Mouse (Mus musculus) retina, postnatal 1 day (tissue): Measurements from ENCODE around the gene Slc37a3.
A peak's percentile ranks its signal among the peaks of the same experiment; 100 is the strongest.

ENCODE experiments used
- DNase-seq: peaks from one replicate; pipeline ENCODE4 v3.0.0-alpha.2; 2012

The Slc37a3 gene

GRCm38 (mm10) chr6:39317854-39318630, 59.4 kb downstream of the Slc37a3 start:
- no peak for DNase-seq

GRCm38 (mm10) chr6:39316089-39316488, 61.4 kb downstream of the Slc37a3 start:
- DNase-seq = no peak

GRCm38 (mm10) chr6:39314461-39314860, 63.0 kb downstream of the Slc37a3 start:
- no peak for DNase-seq

- no peak for DNase-seq
Observed at GRCm38 (mm10) chr6:39311786-39312185, 65.7 kb downstream of the Slc37a3 start.

DNA sequence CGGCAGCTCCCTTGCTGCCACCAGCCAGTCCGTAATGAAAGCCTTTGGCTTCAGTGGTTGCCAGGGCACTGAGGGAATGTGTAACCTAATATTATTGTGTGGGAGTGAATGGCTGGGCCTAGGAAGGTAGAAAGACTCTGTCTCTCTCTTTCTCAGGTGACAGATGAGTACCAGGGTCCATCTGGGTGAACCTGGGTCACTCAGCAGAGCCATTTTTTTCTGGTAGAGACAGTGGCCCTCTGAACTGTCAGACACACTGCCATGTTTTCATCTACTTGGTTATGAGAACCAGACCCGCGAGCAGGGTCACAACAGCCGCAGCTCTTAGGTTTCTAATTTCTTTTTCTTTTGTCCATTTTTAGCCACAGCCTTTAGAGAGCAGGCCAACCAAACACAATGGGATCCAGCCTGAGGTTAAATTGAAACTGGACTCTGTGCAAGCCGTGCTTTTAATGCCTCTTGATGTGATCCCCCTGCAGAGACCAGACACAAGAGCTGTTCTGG, 73.1 kb downstream of the Slc37a3 start:
- DNase-seq = peak; percentile 22

DNA sequence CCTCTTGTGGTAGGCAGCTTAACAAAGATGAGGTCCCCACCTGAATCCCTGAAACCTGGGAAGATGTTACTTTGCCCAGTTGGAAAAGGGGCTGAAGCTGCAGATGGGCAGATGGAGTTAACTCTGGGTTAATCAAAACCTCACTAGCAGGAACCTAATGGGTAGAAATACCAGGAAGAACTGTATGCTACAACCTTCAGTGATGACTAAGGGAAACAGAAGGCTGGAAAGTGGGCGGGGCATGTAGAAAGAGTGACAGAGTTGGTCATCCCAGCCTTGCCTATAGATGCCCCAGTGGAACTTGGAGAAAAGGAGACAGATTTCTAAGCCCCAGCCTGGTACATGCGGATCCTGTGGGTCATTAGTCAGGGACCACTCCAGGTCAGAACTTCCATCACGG, 76.0 kb downstream of the Slc37a3 start:
- no peak for DNase-seq

DNA sequence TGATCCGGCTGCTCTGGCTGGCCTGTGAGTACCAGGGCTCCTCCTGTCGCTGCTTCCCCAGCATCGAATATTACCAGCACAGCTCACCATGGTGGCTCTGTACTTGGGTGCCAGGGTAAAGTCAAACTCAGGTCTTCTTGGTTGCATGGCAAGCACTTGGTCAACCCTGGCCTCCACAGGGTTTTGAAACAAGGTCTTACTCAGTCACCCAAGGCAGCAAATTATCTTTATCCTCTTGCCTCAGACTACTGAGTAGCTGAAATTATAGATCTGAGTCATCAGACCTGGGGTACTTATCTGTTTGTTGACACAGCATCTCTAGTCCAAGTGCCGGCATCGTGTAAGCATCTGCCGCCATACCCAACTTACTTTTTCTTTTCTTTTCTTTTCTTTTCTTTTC, 80.4 kb downstream of the Slc37a3 start:
- DNase-seq = no peak

GRCm38 (mm10) chr6:39296474-39296873, 81.0 kb downstream of the Slc37a3 start:
- DNase-seq = no peak

DNA sequence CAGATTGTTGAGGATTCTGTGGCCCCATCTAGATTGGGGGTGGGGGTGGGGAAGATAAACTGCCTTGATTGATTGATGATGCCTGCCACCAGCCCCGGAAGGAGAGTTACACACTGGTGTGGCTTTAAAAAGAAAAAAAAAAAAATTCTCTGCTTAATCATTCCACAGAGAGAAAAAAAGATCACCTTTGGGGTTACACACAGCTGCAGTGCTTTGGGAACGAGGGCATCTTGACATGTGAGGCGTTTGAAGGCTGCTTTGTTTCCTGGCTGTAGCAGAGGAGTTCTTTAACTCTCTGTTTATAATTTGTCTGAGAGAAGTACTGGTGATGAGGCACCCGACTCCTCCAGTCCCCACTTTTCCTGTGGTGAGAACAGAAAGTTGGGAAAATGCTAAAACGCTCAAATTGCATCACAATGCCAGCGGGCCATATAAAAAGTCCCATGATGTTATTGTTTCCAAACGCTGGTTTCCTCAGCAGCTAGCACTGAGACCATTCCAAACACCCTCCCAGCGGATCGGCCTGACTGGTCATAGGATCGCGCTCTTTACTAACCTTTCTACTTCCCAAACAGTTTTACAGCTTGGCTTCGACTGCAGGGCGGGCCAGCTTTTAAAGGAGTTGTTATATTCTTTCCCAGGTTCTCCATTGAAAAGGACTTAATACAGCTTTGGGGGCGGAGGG, 81.6 kb downstream of the Slc37a3 start:
- DNase-seq = no peak

- no peak for DNase-seq
Observed at GRCm38 (mm10) chr6:39289721-39290120, 87.8 kb downstream of the Slc37a3 start.

DNA sequence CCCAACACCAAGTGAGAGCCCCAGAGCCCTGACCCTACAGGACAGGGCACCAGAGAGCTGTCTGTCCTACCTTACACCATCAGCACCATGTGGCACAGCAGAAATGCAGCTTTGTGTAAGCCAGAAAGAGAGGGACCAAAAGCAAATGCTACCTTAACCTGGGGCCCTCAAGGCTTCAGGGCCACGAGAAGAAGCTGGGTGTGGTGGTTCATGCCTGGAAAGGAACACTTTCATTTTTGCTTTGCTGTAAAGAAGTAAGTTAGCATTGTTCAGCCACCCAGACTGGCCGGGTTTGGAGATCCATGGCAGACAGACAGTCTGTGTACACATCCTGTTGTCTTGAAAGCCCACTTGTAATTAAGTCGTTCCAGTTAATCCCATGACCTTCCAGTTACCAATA, 89.7 kb downstream of the Slc37a3 start:
- DNase-seq = no peak

DNA sequence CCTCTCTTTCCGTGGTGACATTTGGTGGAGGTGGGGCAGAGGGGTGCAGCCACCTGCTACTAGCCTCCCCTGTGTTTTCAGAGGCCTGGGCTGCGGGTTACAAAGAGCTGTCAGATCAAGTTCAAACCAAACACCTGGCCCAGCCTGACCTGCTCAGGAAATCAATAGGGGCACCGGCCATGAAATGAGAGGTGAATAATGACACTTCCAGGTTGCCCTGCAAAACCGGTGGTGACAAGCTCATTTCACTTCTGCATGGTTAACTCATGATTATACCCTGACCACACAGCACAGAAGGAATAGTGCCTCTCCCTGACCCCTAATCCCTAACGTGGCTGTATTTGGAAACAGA, 90.8 kb downstream of the Slc37a3 start:
- DNase-seq = no peak

DNA sequence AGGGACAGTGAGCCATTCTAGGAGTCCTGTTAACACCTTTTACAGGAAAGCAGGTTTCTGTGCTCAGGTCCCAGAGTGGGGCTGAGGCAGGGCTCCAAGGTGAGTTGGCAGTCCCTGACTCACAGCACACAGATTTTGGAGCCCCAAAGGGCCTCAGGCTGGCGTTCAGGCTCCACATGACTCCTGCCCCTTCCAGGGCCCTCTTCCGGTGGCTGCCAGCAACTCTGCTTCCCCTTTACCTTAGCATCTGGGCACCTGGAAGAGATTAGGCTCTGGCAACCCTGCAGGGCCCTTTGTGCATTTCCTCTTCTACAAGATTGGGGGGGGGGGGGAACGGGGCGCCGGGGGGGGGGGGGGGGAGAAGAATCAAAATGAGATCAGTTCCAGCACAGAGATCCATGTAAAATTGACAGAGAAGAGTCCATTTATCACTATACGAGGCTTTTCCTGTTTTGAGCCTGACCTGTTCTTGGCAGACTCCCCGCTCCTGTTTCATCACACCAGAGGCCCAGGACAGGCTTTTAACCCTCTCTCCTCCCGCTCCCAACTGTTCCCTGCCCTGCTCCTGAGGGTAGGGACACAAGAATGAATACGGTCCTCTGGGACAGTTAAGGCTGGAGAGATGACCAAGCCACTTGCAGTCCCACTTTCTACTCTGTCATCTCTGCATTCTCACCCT, 91.3 kb downstream of the Slc37a3 start:
- no peak for DNase-seq

DNA sequence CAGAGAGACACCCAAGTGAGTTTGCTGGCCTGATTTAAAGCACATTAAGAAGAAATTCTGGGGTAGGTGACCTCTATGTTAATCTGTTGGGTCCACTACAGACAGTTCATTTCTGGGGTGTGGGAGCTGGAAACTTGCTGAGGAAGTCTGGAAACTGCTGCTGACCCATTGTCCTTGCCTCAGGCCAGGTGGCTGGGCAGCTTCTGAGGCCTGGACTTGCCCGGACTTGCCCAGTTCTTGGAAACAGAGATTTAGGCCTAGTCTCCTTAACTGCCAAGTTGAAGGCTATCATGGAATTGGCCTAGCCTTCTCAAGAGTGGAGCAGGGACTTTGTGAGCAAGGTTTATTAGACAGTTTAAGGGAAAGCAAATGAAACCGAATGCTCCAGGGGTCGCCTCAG, 92.6 kb downstream of the Slc37a3 start:
- DNase-seq = no peak
